Mouse (Mus musculus) A20 (cell line): ENCODE data around the gene Slc5a9.
"Not testable (repeated sequence)": the region's sequence is repeated elsewhere in the genome, so short reads cannot be mapped to it uniquely, and the experiment has no call there.

Experiments used
- DNase-seq: peaks from one replicate; pipeline ENCODE4 v3.0.0-alpha.2; 2011; ENCODE audit warnings: low read depth, low spot score

Slc5a9 gene

DNA sequence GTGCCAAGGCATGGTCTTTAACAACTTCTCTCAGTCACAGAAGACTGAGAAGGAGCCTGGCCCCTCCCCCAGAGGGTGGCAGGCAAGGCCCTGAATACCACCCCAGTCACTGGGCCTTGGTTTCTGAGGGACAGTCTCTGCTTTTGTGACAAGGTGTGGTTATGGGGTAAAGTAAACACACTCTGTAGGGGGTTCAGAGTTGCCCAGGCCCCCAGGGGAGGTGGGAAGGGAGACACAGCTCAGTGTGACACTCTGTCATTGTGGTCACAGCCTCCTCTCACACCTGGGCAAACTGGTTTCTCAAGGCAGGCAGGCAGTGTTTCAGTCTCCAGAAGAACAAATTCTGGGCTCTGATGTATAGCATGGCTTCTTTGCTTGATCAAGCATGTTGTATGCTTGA is at the start of gene Slc5a9:
Gene Slc5a9 (minus strand): TSS at position 144 of the 400 bp plus-strand sequence.
- no peak for DNase-seq

- no peak for DNase-seq
Observed at GRCm38 (mm10) chr4:111919092-111919491, 16.4 kb upstream of the Slc5a9 start, which contains the start of gene Skint8. TSS of gene Skint8 (plus strand) at chr4:111919392.

- peak; percentile 24 for DNase-seq
Observed at GRCm38 (mm10) chr4:111907926-111908325, 5.2 kb upstream of the Slc5a9 start.

GRCm38 (mm10) chr4:111901473-111901872 is 1.2 kb downstream of the Slc5a9 start:
- no peak for DNase-seq

- DNase-seq = not testable (repeated sequence)
Observed at GRCm38 (mm10) chr4:111900491-111900890, 2.2 kb downstream of the Slc5a9 start.

DNA sequence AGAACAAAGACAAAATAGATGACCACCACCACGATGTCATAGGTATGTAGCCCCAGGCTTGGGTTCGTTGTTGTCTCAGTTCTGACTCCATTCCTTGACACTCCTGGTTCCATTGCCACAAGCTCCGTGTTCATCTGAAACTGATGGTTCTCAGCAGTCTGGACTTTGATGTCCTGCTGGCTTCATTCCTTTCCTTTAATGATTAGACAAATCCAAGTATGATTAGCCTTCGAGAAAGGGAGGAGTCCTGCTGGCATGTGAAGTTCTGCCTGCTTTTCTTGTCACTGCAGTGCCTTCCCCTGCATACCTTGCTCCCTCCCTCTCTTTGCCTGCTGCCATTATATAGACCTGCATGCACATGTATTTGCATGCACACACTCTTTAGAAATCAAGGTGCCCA is 4.2 kb downstream of the Slc5a9 start:
- DNase-seq = no peak

DNA sequence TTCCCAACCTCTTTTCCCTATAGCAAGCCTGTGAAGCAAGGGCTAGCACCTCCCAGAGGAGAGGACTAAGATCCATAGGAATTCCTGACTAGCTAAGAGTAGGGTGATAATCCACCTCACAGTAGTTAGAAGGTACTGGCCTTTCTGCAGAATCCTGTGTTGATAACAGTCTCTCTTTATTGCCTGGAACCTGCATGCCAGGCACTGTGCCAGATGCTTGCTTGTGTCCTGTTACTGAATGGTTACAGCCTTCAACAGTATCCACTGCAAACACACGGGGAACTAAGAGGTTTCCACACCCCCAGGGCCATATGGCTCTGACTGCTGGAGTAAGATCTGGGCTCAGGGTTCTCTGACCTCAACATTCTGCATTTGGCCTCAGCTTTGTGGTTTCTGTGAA is 5.0 kb downstream of the Slc5a9 start:
- no peak for DNase-seq

GRCm38 (mm10) chr4:111892138-111892537 is 10.6 kb downstream of the Slc5a9 start:
- DNase-seq = no peak

GRCm38 (mm10) chr4:111886607-111887006 is 16.1 kb downstream of the Slc5a9 start:
- DNase-seq = peak; percentile 46

- peak; percentile 57 for DNase-seq
Observed at GRCm38 (mm10) chr4:111886018-111886417, 16.7 kb downstream of the Slc5a9 start.

GRCm38 (mm10) chr4:111883543-111883942 is 19.2 kb downstream of the Slc5a9 start:
- DNase-seq = no peak

- no peak for DNase-seq
Observed at GRCm38 (mm10) chr4:111880112-111880875, 22.4 kb downstream of the Slc5a9 start.

DNA sequence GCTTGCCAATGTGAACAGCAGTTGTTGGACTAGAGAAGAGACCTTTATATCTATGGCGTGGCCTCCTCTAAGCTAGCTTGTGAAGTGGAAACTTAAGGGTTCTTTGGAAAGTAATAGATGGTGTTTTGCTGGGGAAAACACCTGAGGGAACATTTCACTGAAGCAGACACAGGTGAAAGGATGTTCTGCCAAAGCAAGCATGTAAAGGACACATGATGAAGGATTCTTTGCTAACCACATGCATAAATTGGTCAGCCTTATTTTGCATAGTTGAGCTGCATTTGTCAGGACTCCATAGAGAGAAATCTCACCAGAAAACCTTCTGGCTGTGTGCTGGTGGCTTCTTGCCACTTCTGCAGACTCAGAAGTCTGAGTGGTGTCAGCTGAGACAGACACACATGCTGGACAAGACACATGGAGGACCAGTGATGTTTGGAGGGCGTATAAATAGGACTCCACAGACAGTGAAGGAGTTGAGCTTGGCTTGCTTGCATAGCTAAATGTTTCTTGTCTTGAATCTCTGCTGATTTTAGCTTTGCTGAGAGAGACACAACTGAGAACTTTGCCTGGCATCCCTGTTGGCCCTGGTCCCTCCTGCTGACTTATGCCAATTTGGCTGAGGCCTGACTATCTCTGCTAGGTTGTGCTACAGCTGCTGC is 34.8 kb downstream of the Slc5a9 start:
- no peak for DNase-seq

- DNase-seq = no peak
Observed at GRCm38 (mm10) chr4:111866701-111867100, 36.0 kb downstream of the Slc5a9 start.

- no peak for DNase-seq
Observed at GRCm38 (mm10) chr4:111852626-111853025, 50.1 kb downstream of the Slc5a9 start.

DNA sequence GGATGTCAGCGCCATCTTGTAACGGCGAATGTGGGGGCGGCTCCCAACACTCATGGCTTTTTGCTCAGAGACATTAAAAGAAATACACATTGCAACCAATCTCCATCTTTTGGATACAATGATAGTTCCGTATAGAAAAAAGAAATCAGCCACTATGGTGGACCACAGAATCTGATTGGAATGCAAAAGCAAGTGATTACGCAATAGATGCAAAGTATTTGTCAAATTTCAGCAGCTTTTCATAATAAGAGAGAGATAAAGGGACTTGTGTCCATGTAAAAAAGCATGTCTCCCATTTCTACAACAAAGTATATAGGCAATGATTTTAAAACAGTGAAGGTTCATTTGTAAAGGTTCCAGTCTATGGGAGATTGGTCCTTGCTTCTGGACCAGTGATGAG is 63.8 kb downstream of the Slc5a9 start:
- no peak for DNase-seq
